Mouse (Mus musculus) stomach, embryonic 16.5 days (tissue): ENCODE data around the gene Sort1. TPM values are rescaled to one million over a fixed set of nuclear protein-coding genes. Genes with fewer than 3 reads are reported as not detected.
A peak's percentile ranks its signal among the peaks of the same experiment; 100 is the strongest.

ENCODE experiments used
- ATAC-seq: fragments of 200-750 bp; cut with Nextera tagmentation; 2 replicates; pipeline ENCODE4 v1.8.0; 2017; ENCODE audit warnings: moderate number of reproducible peaks, moderate TSS enrichment; ENCODE audit not compliant: insufficient read depth, low FRiP score
- H3K27ac ChIP-seq: fragments of 300-500 bp; sonication (generic); 2 replicates; pipeline ENCODE4 v1.5.1; 2014; ENCODE audit warnings: low read length
- H3K27me3 ChIP-seq: fragments of 300-500 bp; sonication (generic); 2 replicates; pipeline ENCODE4 v1.6.1; 2014; ENCODE audit warnings: low read length, control low read depth, mixed read lengths; ENCODE audit not compliant: control insufficient read depth, insufficient read depth
- H3K36me3 ChIP-seq: fragments of 300-500 bp; sonication (generic); 2 replicates; pipeline ENCODE4 v1.6.1; 2014; ENCODE audit warnings: low read length; ENCODE audit not compliant: control insufficient read depth, insufficient read depth
- H3K4me1 ChIP-seq: fragments of 300-500 bp; sonication (generic); 2 replicates; pipeline ENCODE4 v1.6.1; 2014; ENCODE audit warnings: low read length, control low read depth, mixed read lengths; ENCODE audit not compliant: control insufficient read depth, insufficient read depth
- H3K4me2 ChIP-seq: fragments of 300-500 bp; sonication (generic); 2 replicates; pipeline ENCODE4 v1.6.1; 2014; ENCODE audit warnings: low read depth, low read length, mixed read lengths
- H3K4me3 ChIP-seq: fragments of 300-500 bp; sonication (generic); replicated peaks from 2 replicates; pipeline ENCODE4 v1.5.1; 2014; ENCODE audit warnings: mild to moderate bottlenecking, low read length
- H3K9ac ChIP-seq: fragments of 300-500 bp; sonication (generic); 2 replicates; pipeline ENCODE4 v1.6.1; 2014; ENCODE audit warnings: low read length
- H3K9me3 ChIP-seq: fragments of 300-500 bp; sonication (generic); replicated peaks from 2 replicates; pipeline ENCODE4 v1.6.1; 2016; ENCODE audit warnings: low read length, control low read depth; ENCODE audit not compliant: control insufficient read depth
- WGBS: fragments of 180-500 bp; shearing (Covaris S2); extraction: QIAGEN DNeasy Blood & Tissue Kit; methylation state at CpG from one replicate; pipeline ENCODE4 v1.1.7; 2014; 5-methylcytosine and 5-hydroxymethylcytosine counted together
- polyA plus RNA-seq: library from polyadenylated mRNA; unstranded; fragments of >200 nt; fragmentation: Nextera tagmentation; extraction: Ambion mirVana; gene quantifications from 2 replicates; pipeline ENCODE4 v1.2.1, GENCODE M21; 2015

The Sort1 gene
- polyA plus RNA-seq, 1 experiment from 2014 or later, result 7.4 TPM

- WGBS, result 24% methylated on average over 2 of the region's 2 CpGs
- H3K4me3 ChIP-seq, result no peak overlapping the region
- H3K27ac ChIP-seq, result peak overlapping the region; percentile 38
- H3K4me1 ChIP-seq, result peaks cover 50% of the 10 kb centered on the region
- no peak overlapping the region for H3K9ac ChIP-seq
- ATAC-seq, result peak; percentile 30; the same call in 1 of the 2 replicates
- no peaks in the 10 kb centered on the region for H3K36me3 ChIP-seq
- H3K9me3 ChIP-seq, result no peaks in the 10 kb centered on the region
- no peaks in the 10 kb centered on the region for H3K27me3 ChIP-seq
- H3K4me2 ChIP-seq, result no peak overlapping the region
These were observed 10.5 kb downstream of the Sort1 start for GRCm38 (mm10) chr3:108294398-108294797.

- Histone ChIP-seq H3K4me1 (peaks cover 50% of the 10 kb centered on the region), H3K9me3 (no peaks in the 10 kb centered on the region), H3K27ac (peak overlapping the region; percentile 79), H3K4me3 (0 out of 2 replicates have a peak overlapping the region, but pooled peaks have one; percentile 5), H3K9ac (peak overlapping the region; percentile 0; the same call in 1 of the 2 replicates), H3K36me3 (no peaks in the 10 kb centered on the region), H3K27me3 (no peaks in the 10 kb centered on the region), H3K4me2 (peak overlapping the region; percentile 39)
- 40% methylated on average over 14 of the region's 14 CpGs for WGBS
- no peak for ATAC-seq
These were observed 11.7 kb downstream of the Sort1 start for GRCm38 (mm10) chr3:108295379-108296219.

GRCm38 (mm10) chr3:108296220-108297049 is 12.6 kb downstream of the Sort1 start:
- no peaks in the 10 kb centered on the region for H3K27me3 ChIP-seq
- peak overlapping the region; percentile 79 for H3K27ac ChIP-seq
- H3K36me3 ChIP-seq, result no peaks in the 10 kb centered on the region
- peak overlapping the region; percentile 39 for H3K4me2 ChIP-seq
- WGBS, result 12% methylated on average over 14 of the region's 14 CpGs
- no peaks in the 10 kb centered on the region for H3K9me3 ChIP-seq
- 0 out of 2 replicates have a peak overlapping the region, but pooled peaks have one; percentile 5 for H3K4me3 ChIP-seq
- peaks cover 43% of the 10 kb centered on the region for H3K4me1 ChIP-seq
- H3K9ac ChIP-seq, result peak overlapping the region; percentile 2; the same call in 1 of the 2 replicates
- ATAC-seq, result peak; percentile 35

GRCm38 (mm10) chr3:108297050-108297419 is 13.2 kb downstream of the Sort1 start:
- no peak overlapping the region for H3K4me3 ChIP-seq
- no peaks in the 10 kb centered on the region for H3K9me3 ChIP-seq
- H3K27me3 ChIP-seq, result no peaks in the 10 kb centered on the region
- ATAC-seq, result no peak
- H3K4me2 ChIP-seq, result peak overlapping the region; percentile 39; the same call in 1 of the 2 replicates
- peak overlapping the region; percentile 2; the same call in 1 of the 2 replicates for H3K9ac ChIP-seq
- H3K4me1 ChIP-seq, result peaks cover 43% of the 10 kb centered on the region
- WGBS, result 57% methylated on average over 7 of the region's 7 CpGs
- H3K27ac ChIP-seq, result peak overlapping the region; percentile 79
- no peaks in the 10 kb centered on the region for H3K36me3 ChIP-seq

GRCm38 (mm10) chr3:108297603-108298553 is 14.0 kb downstream of the Sort1 start:
- Histone ChIP-seq H3K4me3 (no peak overlapping the region), H3K9me3 (no peaks in the 10 kb centered on the region), H3K27me3 (no peaks in the 10 kb centered on the region), H3K4me1 (peaks cover 43% of the 10 kb centered on the region), H3K9ac (no peak overlapping the region), H3K4me2 (no peak overlapping the region), H3K27ac (no peak overlapping the region), H3K36me3 (no peaks in the 10 kb centered on the region)
- WGBS, result 56% methylated on average over 7 of the region's 7 CpGs
- no peak for ATAC-seq

- H3K27ac ChIP-seq, result no peak overlapping the region
- H3K9me3 ChIP-seq, result no peaks in the 10 kb centered on the region
- H3K4me2 ChIP-seq, result no peak overlapping the region
- H3K4me3 ChIP-seq, result no peak overlapping the region
- H3K9ac ChIP-seq, result no peak overlapping the region
- H3K27me3 ChIP-seq, result no peaks in the 10 kb centered on the region
- H3K36me3 ChIP-seq, result no peaks in the 10 kb centered on the region
- WGBS, result 81% methylated on average over 6 of the region's 6 CpGs
- no peak for ATAC-seq
- H3K4me1 ChIP-seq, result peaks cover 32% of the 10 kb centered on the region
These were observed 16.7 kb downstream of the Sort1 start for GRCm38 (mm10) chr3:108300455-108301030.

GRCm38 (mm10) chr3:108303683-108304082 is 19.8 kb downstream of the Sort1 start:
- Histone ChIP-seq H3K4me2 (no peak overlapping the region), H3K9ac (no peak overlapping the region), H3K4me3 (no peak overlapping the region), H3K36me3 (no peaks in the 10 kb centered on the region), H3K27ac (no peak overlapping the region), H3K27me3 (no peaks in the 10 kb centered on the region), H3K4me1 (peaks cover 17% of the 10 kb centered on the region), H3K9me3 (no peaks in the 10 kb centered on the region)
- ATAC-seq, result no peak
- WGBS, result 90% methylated on average over 8 of the region's 8 CpGs

GRCm38 (mm10) chr3:108304747-108305146 is 20.9 kb downstream of the Sort1 start:
- H3K36me3 ChIP-seq, result no peaks in the 10 kb centered on the region
- WGBS, result 75% methylated on average over 4 of the region's 4 CpGs
- H3K4me2 ChIP-seq, result no peak overlapping the region
- no peak overlapping the region for H3K4me3 ChIP-seq
- no peaks in the 10 kb centered on the region for H3K27me3 ChIP-seq
- H3K27ac ChIP-seq, result no peak overlapping the region
- peaks cover 15% of the 10 kb centered on the region for H3K4me1 ChIP-seq
- no peak for ATAC-seq
- H3K9me3 ChIP-seq, result no peaks in the 10 kb centered on the region
- H3K9ac ChIP-seq, result no peak overlapping the region
